Mouse (Mus musculus) erythroblast, adult 5-6 weeks (primary cell): Measurements from ENCODE around the gene Plscr5. TPM values are rescaled to one million over a fixed set of nuclear protein-coding genes. Genes with fewer than 3 reads are reported as not detected.

Experiments
- ATAC-seq: replicated peaks from 2 replicates; pipeline ENCODE4 v1.8.0; 2016; ENCODE audit warnings: moderate number of reproducible peaks, mild to moderate bottlenecking, moderate TSS enrichment, inconsistent platforms; ENCODE audit not compliant: poor library complexity, low FRiP score, severe bottlenecking
- total RNA-seq, 2 experiments: library from RNA; stranded (forward) in 1 of 2; stranded (reverse) in 1 of 2; fragments of 150-400 nt in 1 of 2; fragments of 200-764, 138-1000 nt in 1 of 2; gene quantifications; 2 replicates each; pipeline versions ENCODE4 v1.2.3 to v1.2.4; 2015 to 2017; ENCODE audit warnings: low replicate concordance in 2 of 2

Plscr5 gene
- total RNA-seq, 2 experiments from 2014 or later, result not detected

- ATAC-seq, result no peak
Measured at GRCm38 (mm10) chr9:92224598-92225231, 32.0 kb downstream of the Plscr5 start.

- no peak for ATAC-seq
Measured at GRCm38 (mm10) chr9:92226127-92226655, 33.5 kb downstream of the Plscr5 start.

- ATAC-seq, result no peak
Measured at GRCm38 (mm10) chr9:92226795-92227194, 34.1 kb downstream of the Plscr5 start.

GRCm38 (mm10) chr9:92228867-92229832 lies 36.4 kb downstream of the Plscr5 start:
- ATAC-seq, result no peak

GRCm38 (mm10) chr9:92229833-92230205 lies 37.1 kb downstream of the Plscr5 start:
- no peak for ATAC-seq

GRCm38 (mm10) chr9:92234901-92235458 lies 42.2 kb downstream of the Plscr5 start:
- ATAC-seq, result no peak

DNA sequence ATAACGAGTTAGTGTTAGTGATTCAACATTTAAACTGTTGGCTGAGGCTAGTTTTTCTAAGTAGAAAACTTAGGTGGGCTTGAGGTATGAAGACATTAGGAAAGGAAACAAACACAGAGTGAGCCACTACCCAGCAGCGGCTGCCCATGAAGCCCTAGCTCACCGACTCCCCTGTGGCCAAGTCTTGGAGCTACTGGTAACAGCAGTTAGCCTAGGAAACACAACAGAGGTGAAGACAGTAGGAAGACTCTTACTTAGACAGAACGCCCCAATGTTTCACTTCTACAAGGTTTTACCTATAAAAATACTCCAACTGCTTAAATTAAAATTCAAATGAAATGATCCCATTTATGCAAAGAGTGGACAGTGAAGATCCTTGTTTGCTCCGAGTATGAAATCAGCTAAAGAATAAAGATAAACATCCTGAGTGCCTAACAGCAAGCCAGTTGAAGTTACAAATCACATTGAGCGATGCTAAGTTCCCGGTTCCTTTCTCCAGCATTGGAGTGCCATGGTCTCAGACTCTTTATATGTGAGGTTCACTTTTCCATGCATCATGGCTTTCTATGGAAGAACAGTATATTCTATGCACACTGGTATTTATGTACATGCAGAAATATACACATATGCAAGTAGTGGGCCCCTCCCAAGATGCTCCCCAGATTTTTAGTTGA lies 56.2 kb downstream of the Plscr5 start:
- ATAC-seq, result no peak

DNA sequence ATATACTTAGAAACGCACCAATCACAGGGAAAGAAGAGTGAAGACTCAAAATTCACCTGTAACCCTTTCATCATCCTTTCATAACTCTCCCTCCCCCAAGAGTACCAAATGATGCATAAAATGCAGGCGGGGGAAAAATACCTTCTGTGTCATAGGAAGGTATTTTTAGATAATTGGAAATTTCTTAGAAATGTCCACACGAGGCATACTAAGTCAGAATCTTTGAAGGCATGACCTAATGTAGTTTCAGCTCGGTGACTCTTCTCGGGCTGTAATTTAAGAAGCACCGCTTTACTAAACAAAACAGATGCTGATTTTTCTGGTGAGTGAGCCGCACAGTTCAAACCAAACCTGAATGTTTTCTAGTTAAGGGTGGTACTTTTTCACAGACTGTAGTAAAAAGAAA lies 56.7 kb downstream of the Plscr5 start, which contains the start of gene Plscr1:
Gene Plscr1 (plus strand): TSS at position 304 of the 406 bp plus-strand sequence.
- no peak for ATAC-seq

- peak; percentile 74 for ATAC-seq
Measured at GRCm38 (mm10) chr9:92249987-92250772, 57.4 kb downstream of the Plscr5 start.

GRCm38 (mm10) chr9:92252718-92253117 lies 60.0 kb downstream of the Plscr5 start:
- ATAC-seq, result 0 out of 2 replicates have a peak, but pooled peaks have one; percentile 23

DNA sequence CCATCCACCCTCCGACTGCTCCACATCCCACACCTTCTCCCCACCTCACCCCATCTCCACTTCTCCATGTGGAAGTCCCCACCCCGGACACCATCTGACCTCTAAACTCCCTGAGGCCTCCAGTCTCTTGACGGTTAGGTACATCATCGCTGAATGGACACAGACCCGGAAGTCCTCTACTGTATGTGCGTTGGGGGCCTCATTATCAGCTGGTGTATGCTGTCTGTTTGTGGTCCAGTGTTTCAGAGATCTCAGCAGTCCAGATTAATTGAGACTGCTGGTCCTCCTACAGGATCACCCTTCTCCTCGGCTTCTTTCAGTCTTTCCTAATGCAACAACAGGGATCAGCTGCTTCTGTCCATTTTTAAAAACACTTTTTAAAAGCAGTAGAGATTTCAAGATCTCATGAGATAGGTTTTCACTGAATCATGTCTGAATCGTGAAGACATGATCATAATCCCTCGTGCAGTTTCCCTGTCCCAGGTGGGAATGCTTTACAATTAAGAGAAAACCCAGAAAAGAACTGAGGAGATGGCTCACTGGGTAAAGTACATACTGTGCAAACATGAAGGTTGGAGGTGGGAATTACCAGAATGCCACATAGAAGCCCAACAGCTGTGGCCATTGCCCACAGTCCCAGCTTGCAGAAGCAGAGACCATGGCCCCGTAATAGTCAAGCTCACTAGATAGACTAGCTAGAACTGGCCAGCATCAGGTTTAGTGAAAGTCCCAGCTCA lies 61.0 kb downstream of the Plscr5 start:
- ATAC-seq, result no peak

Other genes with a start within 250 kb of the Plscr5 start
- 17.8 and 35.2 TPM in 2 replicates for gene Plscr1, start 56.8 kb downstream of the Plscr5 start, total RNA-seq (2015; ENCODE audit: low replicate concordance)
- 19.1 TPM in 2 replicates for gene Plscr1, start 56.8 kb downstream of the Plscr5 start, total RNA-seq (2017; ENCODE audit: low replicate concordance)
- gene Plscr2, start 82.7 kb downstream of the Plscr5 start, total RNA-seq (2015; ENCODE audit: low replicate concordance), result not detected in 2 replicates
- gene Plscr2, start 82.7 kb downstream of the Plscr5 start, total RNA-seq (2017; ENCODE audit: low replicate concordance), result not detected in 2 replicates
- gene 1700057G04Rik, start 116.4 kb downstream of the Plscr5 start, total RNA-seq (2015; ENCODE audit: low replicate concordance), result not detected in 2 replicates
- not detected in 2 replicates for gene 1700057G04Rik, start 116.4 kb downstream of the Plscr5 start, total RNA-seq (2017; ENCODE audit: low replicate concordance)